Mouse (Mus musculus) heart, adult 2 months (tissue): ENCODE measurements at regions not wholly inside any gene's neighbourhood (a gene's known extent, or its start where the extent isn't known, plus 50 kb on each side); places are given as distances from the start of the nearest gene placed in this dataset.

Experiments used
- CTCF ChIP-seq: fragments of 200-600 bp; IDR thresholded peaks from 2 replicates; pipeline ENCODE4 v1.8.1; 2022; ENCODE audit warnings: antibody characterized with exemption, mild to moderate bottlenecking, moderate library complexity
- EP300 ChIP-seq: fragments of 200-500 bp; IDR thresholded peaks from 2 replicates; pipeline ENCODE4 v1.6.1; 2011; ENCODE audit warnings: low read depth, low read length, control low read depth; ENCODE audit not compliant: insufficient read depth
- POLR2A ChIP-seq: fragments of 200-500 bp; IDR thresholded peaks from 2 replicates; pipeline ENCODE4 v1.6.1; 2011; ENCODE audit warnings: mild to moderate bottlenecking, low read depth, low read length, control low read depth; ENCODE audit not compliant: insufficient read depth

GRCm38 (mm10) chr16:19843738-19844137, 83.7 kb downstream of the B3gnt5 start:
- no peak for TF ChIP-seq POLR2A
- TF ChIP-seq CTCF = no peak
- TF ChIP-seq EP300 = no peak
